Mouse (Mus musculus) stomach, embryonic 14.5 days (tissue): Measurements from ENCODE around the gene Cysltr2. TPM values are rescaled to one million over a fixed set of nuclear protein-coding genes. Genes with fewer than 3 reads are reported as not detected.

Experiments
- ATAC-seq: fragments of 200-750 bp; cut with Nextera tagmentation; 2 replicates; pipeline ENCODE4 v1.8.0; 2017; ENCODE audit warnings: low read depth, moderate TSS enrichment; ENCODE audit not compliant: insufficient number of reproducible peaks, insufficient read depth, low FRiP score
- H3K27ac ChIP-seq: fragments of 300-500 bp; sonication (generic); 2 replicates; pipeline ENCODE4 v1.5.1; 2014; ENCODE audit warnings: mild to moderate bottlenecking, low read length, moderate library complexity, mixed read lengths
- H3K27me3 ChIP-seq: fragments of 300-500 bp; sonication (generic); 2 replicates; pipeline ENCODE4 v1.6.1; 2014; ENCODE audit warnings: low read length, control low read depth, mixed read lengths; ENCODE audit not compliant: control insufficient read depth, insufficient read depth
- H3K36me3 ChIP-seq: fragments of 300-500 bp; sonication (generic); 2 replicates; pipeline ENCODE4 v1.6.1; 2014; ENCODE audit warnings: mild to moderate bottlenecking, control low read depth, low read length, moderate library complexity, mixed read lengths; ENCODE audit not compliant: control insufficient read depth, insufficient read depth
- H3K4me1 ChIP-seq: fragments of 300-500 bp; sonication (generic); 2 replicates; pipeline ENCODE4 v1.6.1; 2014; ENCODE audit warnings: low read length, control low read depth, mixed read lengths; ENCODE audit not compliant: control insufficient read depth, insufficient read depth
- H3K4me2 ChIP-seq: fragments of 300-500 bp; sonication (generic); replicated peaks from 2 replicates; pipeline ENCODE4 v1.6.1; 2014; ENCODE audit warnings: low read depth, low read length, control low read depth
- H3K4me3 ChIP-seq: fragments of 300-500 bp; sonication (generic); 2 replicates; pipeline ENCODE4 v1.5.1; 2014; ENCODE audit warnings: low read depth, low read length, control low read depth
- H3K9ac ChIP-seq: fragments of 300-500 bp; sonication (generic); replicated peaks from 2 replicates; pipeline ENCODE4 v1.6.1; 2014; ENCODE audit warnings: low read depth, mild to moderate bottlenecking, control low read depth, low read length, moderate library complexity, mixed read lengths
- H3K9me3 ChIP-seq: fragments of 300-500 bp; sonication (generic); 2 replicates; pipeline ENCODE4 v1.6.1; 2016; ENCODE audit warnings: low read depth, low read length, control low read depth; ENCODE audit not compliant: control insufficient read depth
- WGBS: fragments of 180-500 bp; shearing (Covaris S2); extraction: QIAGEN DNeasy Blood & Tissue Kit; methylation state at CpG from one replicate; pipeline ENCODE4 v1.1.7; 2014; 5-methylcytosine and 5-hydroxymethylcytosine counted together
- polyA plus RNA-seq: library from polyadenylated mRNA; unstranded; fragments of >200 nt; fragmentation: Nextera tagmentation; extraction: Ambion mirVana; gene quantifications from 2 replicates; pipeline ENCODE4 v1.2.1, GENCODE M21; 2014

The Cysltr2 gene
- polyA plus RNA-seq, 1 experiment from 2014 or later = 0.30 TPM

GRCm38 (mm10) chr14:73013723-73014544 is 35.0 kb downstream of the Cysltr2 start:
- Histone ChIP-seq H3K27ac (no peak overlapping the region), H3K9ac (no peak overlapping the region), H3K4me3 (no peak overlapping the region), H3K36me3 (no peaks in the 10 kb centered on the region), H3K4me1 (no peaks in the 10 kb centered on the region), H3K27me3 (no peaks in the 10 kb centered on the region), H3K9me3 (no peaks in the 10 kb centered on the region), H3K4me2 (no peak overlapping the region)
- ATAC-seq = no peak
- 55% methylated on average over 9 of the region's 9 CpGs for WGBS

- Histone ChIP-seq H3K9ac (no peak overlapping the region), H3K4me2 (no peak overlapping the region), H3K36me3 (no peaks in the 10 kb centered on the region), H3K4me1 (no peaks in the 10 kb centered on the region), H3K4me3 (no peak overlapping the region), H3K27ac (no peak overlapping the region), H3K27me3 (no peaks in the 10 kb centered on the region), H3K9me3 (no peaks in the 10 kb centered on the region)
- 88% methylated on average over 4 of the region's 4 CpGs for WGBS
- ATAC-seq = no peak
These were observed 47.1 kb downstream of the Cysltr2 start for GRCm38 (mm10) chr14:73001814-73002213.

- H3K9ac ChIP-seq = no peak overlapping the region
- 42% methylated on average over 10 of the region's 10 CpGs for WGBS
- no peaks in the 10 kb centered on the region for H3K27me3 ChIP-seq
- H3K4me2 ChIP-seq = no peak overlapping the region
- no peaks in the 10 kb centered on the region for H3K4me1 ChIP-seq
- H3K36me3 ChIP-seq = no peaks in the 10 kb centered on the region
- H3K4me3 ChIP-seq = no peak overlapping the region
- no peak for ATAC-seq
- H3K27ac ChIP-seq = no peak overlapping the region
- H3K9me3 ChIP-seq = no peaks in the 10 kb centered on the region
These were observed 48.6 kb downstream of the Cysltr2 start for GRCm38 (mm10) chr14:73000325-73000724.

- Histone ChIP-seq H3K4me2 (no peak overlapping the region), H3K9ac (no peak overlapping the region), H3K9me3 (no peaks in the 10 kb centered on the region), H3K27ac (no peak overlapping the region), H3K36me3 (no peaks in the 10 kb centered on the region), H3K4me3 (no peak overlapping the region), H3K4me1 (no peaks in the 10 kb centered on the region), H3K27me3 (no peaks in the 10 kb centered on the region)
- no peak for ATAC-seq
- WGBS = 86% methylated on average over 6 of the region's 6 CpGs
These were observed 50.8 kb downstream of the Cysltr2 start for GRCm38 (mm10) chr14:72998111-72998510.

- ATAC-seq = no peak
- no peak overlapping the region for H3K4me2 ChIP-seq
- no peaks in the 10 kb centered on the region for H3K36me3 ChIP-seq
- no peaks in the 10 kb centered on the region for H3K27me3 ChIP-seq
- H3K4me3 ChIP-seq = no peak overlapping the region
- H3K9ac ChIP-seq = no peak overlapping the region
- H3K4me1 ChIP-seq = no peaks in the 10 kb centered on the region
- H3K9me3 ChIP-seq = no peaks in the 10 kb centered on the region
- WGBS = 73% methylated on average over 2 of the region's 2 CpGs
- no peak overlapping the region for H3K27ac ChIP-seq
These were observed 62.9 kb downstream of the Cysltr2 start for GRCm38 (mm10) chr14:72986044-72986443.

- ATAC-seq = no peak
- no peak overlapping the region for H3K27ac ChIP-seq
- no peaks in the 10 kb centered on the region for H3K4me1 ChIP-seq
- H3K27me3 ChIP-seq = no peaks in the 10 kb centered on the region
- H3K4me2 ChIP-seq = no peak overlapping the region
- H3K36me3 ChIP-seq = no peaks in the 10 kb centered on the region
- 85% methylated on average over 5 of the region's 5 CpGs for WGBS
- no peak overlapping the region for H3K4me3 ChIP-seq
- H3K9me3 ChIP-seq = no peaks in the 10 kb centered on the region
- no peak overlapping the region for H3K9ac ChIP-seq
These were observed 63.8 kb downstream of the Cysltr2 start for GRCm38 (mm10) chr14:72985113-72985512.

- Histone ChIP-seq H3K9me3 (no peaks in the 10 kb centered on the region), H3K9ac (no peak overlapping the region), H3K4me2 (peak overlapping the region; percentile 30), H3K4me3 (no peak overlapping the region), H3K36me3 (no peaks in the 10 kb centered on the region), H3K4me1 (no peaks in the 10 kb centered on the region), H3K27me3 (no peaks in the 10 kb centered on the region), H3K27ac (no peak overlapping the region)
- peak; percentile 74; the same call in 1 of the 2 replicates for ATAC-seq
- 2% methylated on average over 11 of the region's 11 CpGs for WGBS
These were observed 65.5 kb downstream of the Cysltr2 start for GRCm38 (mm10) chr14:72983456-72983855.

GRCm38 (mm10) chr14:72982981-72983436 is 65.9 kb downstream of the Cysltr2 start:
- H3K27me3 ChIP-seq = no peaks in the 10 kb centered on the region
- no peaks in the 10 kb centered on the region for H3K36me3 ChIP-seq
- no peaks in the 10 kb centered on the region for H3K9me3 ChIP-seq
- H3K9ac ChIP-seq = no peak overlapping the region
- no peaks in the 10 kb centered on the region for H3K4me1 ChIP-seq
- WGBS = 45% methylated on average over 12 of the region's 12 CpGs
- H3K27ac ChIP-seq = 0 out of 2 replicates have a peak overlapping the region, but pooled peaks have one; percentile 27
- H3K4me3 ChIP-seq = no peak overlapping the region
- peak overlapping the region; percentile 30 for H3K4me2 ChIP-seq
- ATAC-seq = peak; percentile 31; the same call in 1 of the 2 replicates
